10 mouse cellular contexts compared by ENCODE assay signal in the genomic region with DNA sequence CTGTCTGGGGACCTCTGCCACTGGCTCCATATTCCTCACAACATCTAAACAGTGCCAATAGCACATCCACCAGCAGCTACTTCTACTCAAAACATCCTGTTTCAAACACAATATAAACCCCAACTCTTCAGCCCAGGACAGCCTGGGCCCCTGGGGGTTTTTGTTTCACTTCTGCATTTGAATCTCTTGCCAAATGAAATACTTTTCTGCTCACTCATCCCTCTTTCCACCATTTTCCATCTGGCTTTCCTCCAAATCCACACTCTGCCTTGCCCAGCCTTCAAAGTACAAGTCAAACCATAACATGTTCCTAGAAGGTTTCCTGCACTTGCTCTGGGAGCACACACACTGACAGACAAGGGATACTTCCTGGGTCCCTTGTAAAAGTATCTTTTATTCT. TPM values are rescaled to one million over a fixed set of nuclear protein-coding genes. Genes with fewer than 3 reads are reported as not detected.
A peak's percentile ranks its signal among the peaks of the same experiment; 100 is the strongest.
DNase-seq lines count a peak whose midpoint lies in the region; ATAC-seq and TF ChIP-seq lines count a peak whose summit lies in the region.
"Had no signal": no experiment of that assay in that cellular context is flagged by ENCODE, and none has a peak within 500 bp of the region (broad histone marks: within the 10 kb centered on the region; RNA-seq: fewer than 3 reads in every experiment).

No protein-coding gene starts in this region.

- CTCF ChIA-PET in Patski (lab: Charles Lee): interaction anchor here (1.8 kb wide), 1 partner anchor 12 kb away, joined by 4 read pairs; no protein-coding TSS in a partner anchor

- H3K9me3 ChIP-seq in kidney, embryonic 14.5 days (ENCODE audit: control insufficient read depth, low read length): no peaks in the 10 kb centered on the region
- H3K9me3 ChIP-seq: limb, embryonic 13.5 days had no signal

- H3K9ac ChIP-seq in kidney, embryonic 14.5 days (ENCODE audit: low read depth, low read length): no peak overlapping the region
- H3K9ac ChIP-seq: limb, embryonic 13.5 days had no signal

- no peak overlapping the region for H3K4me2 ChIP-seq in kidney, embryonic 14.5 days (replicated peaks; ENCODE audit: low read depth, low read length)
- H3K4me2 ChIP-seq: limb, embryonic 13.5 days had no signal

- H3K36me3 ChIP-seq in kidney, adult 2 months (ENCODE audit: control insufficient read depth, insufficient read depth, low read length): no peaks in the 10 kb centered on the region
- H3K36me3 ChIP-seq in kidney, embryonic 14.5 days (ENCODE audit: control insufficient read depth, insufficient read depth, low read length): no peaks in the 10 kb centered on the region
- peaks cover 18% of the 10 kb centered on the region for H3K36me3 ChIP-seq in spleen, adult 2 months (ENCODE audit: control insufficient read depth, insufficient read depth, low read length)
- H3K36me3 ChIP-seq: limb, embryonic 13.5 days had no signal

- H3K27ac ChIP-seq in kidney, adult 2 months (ENCODE audit: insufficient read depth, low read depth, low read length): no peak overlapping the region
- H3K27ac ChIP-seq in kidney, embryonic 14.5 days (ENCODE audit: low read depth, low read length): no peak overlapping the region
- peak overlapping the region; percentile 85 for H3K27ac ChIP-seq in spleen, adult 2 months (ENCODE audit: insufficient read depth, low read length)
- H3K27ac ChIP-seq: limb, embryonic 13.5 days had no signal

- no peaks in the 10 kb centered on the region for H3K4me1 ChIP-seq in kidney, adult 2 months (ENCODE audit: control insufficient read depth, insufficient read depth, low read length)
- no peaks in the 10 kb centered on the region for H3K4me1 ChIP-seq in kidney, embryonic 14.5 days (ENCODE audit: control insufficient read depth, insufficient read depth, low read length)
- H3K4me1 ChIP-seq in spleen, adult 2 months (ENCODE audit: control insufficient read depth, insufficient read depth, insufficient read length): 0 out of 2 replicates have a peak, but pooled peaks cover 2% of the 10 kb centered on the region

- POLR2A ChIA-PET in Patski (lab: Charles Lee): no interaction called here

- no peak for TF ChIP-seq POLR2A in kidney, adult 2 months (IDR thresholded peaks at IDR 0.05; ENCODE audit: low read depth, low read length)
- TF ChIP-seq POLR2A in spleen, adult 2 months (IDR thresholded peaks at IDR 0.05; ENCODE audit: low read depth, low read length): no peak

- in situ Hi-C loops in Patski (cut with MboI; ENCODE audit: low pct_unique_long_range_greater_than_20kb): no loop called here

- DNase-seq in kidney, adult 2 months: peak; percentile 5
- no peak for DNase-seq in Patski (ENCODE audit: low read depth, low spot score)
- peak; percentile 27 for DNase-seq in induced T-regulatory cell, adult 2 months (ENCODE audit: low read depth)
- DNase-seq in spleen, adult 2 months (ENCODE audit: low read depth in 1 of 2, low spot score in 2 of 2): peak; percentile 53 to 54
- DNase-seq in cerebellum, postnatal 36 days: no peak
- no peak for DNase-seq in c-Kit-positive CD71-positive TER-119-positive erythroid progenitor cells, embryonic 14.5 days (ENCODE audit: low spot score)
- no peak for DNase-seq in thymus, postnatal 14 days
- DNase-seq: cerebellum, adult 9-10 months had no signal

- ATAC-seq in kidney, embryonic 14.5 days (ENCODE audit: low FRiP score, low TSS enrichment): no peak
- peak; percentile 62 for ATAC-seq in Patski

- H3K4me3 ChIP-seq in kidney, adult 2 months (ENCODE audit: insufficient read depth, low read depth, low read length): no peak overlapping the region
- no peak overlapping the region for H3K4me3 ChIP-seq in kidney, embryonic 14.5 days (ENCODE audit: low read length)
- no peak overlapping the region for H3K4me3 ChIP-seq in spleen, adult 2 months (ENCODE audit: extremely low read depth, insufficient read depth, insufficient read length)
- H3K4me3 ChIP-seq: limb, embryonic 13.5 days had no signal

- no peak for TF ChIP-seq CTCF in kidney, adult 2 months (conservative IDR thresholded peaks at IDR 0.05; ENCODE audit: insufficient read depth, insufficient read length, low read depth, low read length)
- no peak for TF ChIP-seq CTCF in Patski (IDR thresholded peaks at IDR 0.05)
- TF ChIP-seq CTCF in spleen, adult 2 months (IDR thresholded peaks at IDR 0.05; ENCODE audit: extremely low read depth, insufficient read depth, insufficient read length, insufficient replicate concordance): no peak

- H3K27me3 ChIP-seq in kidney, adult 2 months (replicated peaks; ENCODE audit: control insufficient read depth, insufficient read depth, low read length): no peaks in the 10 kb centered on the region
- no peaks in the 10 kb centered on the region for H3K27me3 ChIP-seq in kidney, embryonic 14.5 days (ENCODE audit: control insufficient read depth, insufficient read depth, low read length)
- H3K27me3 ChIP-seq in Patski: no peaks in the 10 kb centered on the region
- H3K27me3 ChIP-seq in spleen, adult 2 months (ENCODE audit: control insufficient read depth, insufficient read depth, low read length): no peaks in the 10 kb centered on the region
- H3K27me3 ChIP-seq: limb, embryonic 13.5 days had no signal

RNA-seq across cellular contexts. Expression of gene Cacybp, which starts 21.2 kb away (rescaled TPM):
- polyA plus RNA-seq in kidney, adult 2 months (2012; rRNA removed): 5.6 and 8.1 TPM in 2 replicates
- 252 and 302 TPM in 2 replicates for polyA plus RNA-seq in kidney, embryonic 14.5 days (2014; fragmentation: Nextera tagmentation; extraction: Ambion mirVana)
- 136 TPM for polyA plus RNA-seq in Patski (2021)
- 6.0 TPM in 2 replicates for polyA plus RNA-seq in spleen, adult 2 months (2012; rRNA removed)

RNA-seq across cellular contexts. Expression of gene Mrps14, which starts 38.9 kb away (rescaled TPM):
- 42.3 and 53.5 TPM in 2 replicates for polyA plus RNA-seq in kidney, adult 2 months (2012; rRNA removed)
- polyA plus RNA-seq in kidney, embryonic 14.5 days (2014; fragmentation: Nextera tagmentation; extraction: Ambion mirVana): 250 and 358 TPM in 2 replicates
- polyA plus RNA-seq in Patski (2021): 97.8 TPM
- polyA plus RNA-seq in spleen, adult 2 months (2012; rRNA removed): 9.9 and 13.0 TPM in 2 replicates

Comparison
In these comparisons a context has a peak if more than half of its experiments do, and no peak if none do; other contexts are left out.
1. RNA of gene Cacybp, which starts 21.2 kb away (polyA plus RNA-seq): 252 to 302 TPM in kidney, embryonic 14.5 days and 136 TPM in Patski (single experiment); 5.6 to 8.1 TPM in kidney, adult 2 months and 6.0 TPM in spleen, adult 2 months; every median in the first group is over 10 times any median in the second.
2. DNase-seq: peak in kidney, adult 2 months (single experiment), induced T-regulatory cell, adult 2 months (single experiment) and spleen, adult 2 months (2 of 2); none in Patski (single experiment), cerebellum, postnatal 36 days (0 of 2), c-Kit-positive CD71-positive TER-119-positive erythroid progenitor cells, embryonic 14.5 days (single experiment) and thymus, postnatal 14 days (single experiment).